Mouse (Mus musculus) left cerebral cortex, postnatal 14 days (tissue): ENCODE measurements around the gene Rpl13. TPM values are rescaled to one million over a fixed set of nuclear protein-coding genes. Genes with fewer than 3 reads are reported as not detected.
A peak's percentile ranks its signal among the peaks of the same experiment; 100 is the strongest.

ENCODE experiments used
- DNase-seq, 2 experiments: peaks; one replicate each; pipeline ENCODE4 v3.0.0; 2021 to 2022; ENCODE audit warnings: low spot score in 2 of 2, mixed read lengths in 1 of 2
- intact Hi-C: fragments of 180-260 bp; cut with DNase I; formaldehyde crosslinking; loops from one replicate; pipeline ENCODE4 v1.15.1; 2025
- microRNA-seq, 2 experiments: library from miRNA; unstranded; fragments of <30 nt; microRNA quantifications; one replicate each; pipeline ENCODE4 v1.2.0; 2022
- total RNA-seq, 2 experiments: library from RNA; stranded (reverse); gene quantifications; 2 replicates each; pipeline ENCODE4 v1.2.3; 2021

Rpl13 gene
- total RNA-seq, 2 experiments from 2014 or later, result 356 to 384 TPM

GRCm38 (mm10) chr8:123136287-123136686 lies 34.1 kb downstream of the Rpl13 start:
- intact Hi-C loops, result no loop called here
- DNase-seq, result no peak

- intact Hi-C loops, result no loop called here
- peak; percentile 61 to 81 for DNase-seq
Measured at GRCm38 (mm10) chr8:123137645-123138077, 35.5 kb downstream of the Rpl13 start.

- intact Hi-C loops, result no loop called here
- no peak for DNase-seq
Measured at GRCm38 (mm10) chr8:123138741-123139140, 36.6 kb downstream of the Rpl13 start.

GRCm38 (mm10) chr8:123141741-123142462 lies 39.8 kb downstream of the Rpl13 start:
- intact Hi-C loops, result no loop called here
- DNase-seq, result peak; percentile 83 to 87

- no peak for DNase-seq
- intact Hi-C loops, result no loop called here
Measured at GRCm38 (mm10) chr8:123145279-123145678, 43.1 kb downstream of the Rpl13 start.

- intact Hi-C loops, result no loop called here
- DNase-seq, result peak; percentile 37 to 42
Measured at GRCm38 (mm10) chr8:123146390-123146789, 44.2 kb downstream of the Rpl13 start.

GRCm38 (mm10) chr8:123150737-123151171 lies 48.6 kb downstream of the Rpl13 start:
- intact Hi-C loops, result loop anchor here (5.0 kb wide), 2 partner anchors 33 to 42 kb away; partner anchors contain the start of gene Cpne7
- peak in 1 of 2 experiments; percentile 27 for DNase-seq

Small RNA genes lying within 50 kb of the gene (microRNA-seq; reads per million reads assigned to microRNA genes)
- gene Mir7079, result 0.67 to 0.79 reads per million in 2 experiments
- gene Mir7080, result 195 to 204 reads per million in 2 experiments

Other genes starting within 250 kb of the Rpl13 start
- gene Ankrd11, start 60.1 kb upstream of the Rpl13 start, total RNA-seq, result 100 to 1,000 TPM; 146 to 151 TPM
- 10 to 100 TPM; 69.0 to 69.4 TPM for gene Spg7, start 39.4 kb upstream of the Rpl13 start, total RNA-seq
- gene Cpne7, start 15.0 kb downstream of the Rpl13 start, total RNA-seq, result 10 to 100 TPM; 55.0 to 77.7 TPM
- under 1 TPM in 1 of 2 experiments, not detected in 1; 0.59 TPM for gene Sult5a1, start 56.0 kb downstream of the Rpl13 start, total RNA-seq
- gene Dpep1, start 83.9 kb downstream of the Rpl13 start, total RNA-seq, result not detected
- 100 to 1,000 TPM in 1 of 2 experiments, 10 to 100 TPM in 1; 99.0 to 108 TPM for gene Chmp1a, start 110.4 kb downstream of the Rpl13 start, total RNA-seq
- gene Spata33, start 110.5 kb downstream of the Rpl13 start, total RNA-seq, result 10 to 100 TPM in 1 of 2 experiments, 1 to 10 TPM in 1; 7.1 to 10.2 TPM
- 10 to 100 TPM; 71.2 to 75.6 TPM for gene Cdk10, start 122.5 kb downstream of the Rpl13 start, total RNA-seq
- 100 to 1,000 TPM; 125 to 142 TPM for gene Spata2l, start 133.9 kb downstream of the Rpl13 start, total RNA-seq
- 10 to 100 TPM; 20.4 to 20.9 TPM for gene Zfp276, start 151.8 kb downstream of the Rpl13 start, total RNA-seq
- 10 to 100 TPM; 60.2 to 71.8 TPM for gene Vps9d1, start 152.0 kb downstream of the Rpl13 start, total RNA-seq
- 1 to 10 TPM; 4.1 to 6.5 TPM for gene Fanca, start 216.2 kb downstream of the Rpl13 start, total RNA-seq
- 10 to 100 TPM; 16.3 to 17.1 TPM for gene Spire2, start 230.4 kb downstream of the Rpl13 start, total RNA-seq